8 mouse cellular contexts compared by ENCODE assay signal in the genomic region with DNA sequence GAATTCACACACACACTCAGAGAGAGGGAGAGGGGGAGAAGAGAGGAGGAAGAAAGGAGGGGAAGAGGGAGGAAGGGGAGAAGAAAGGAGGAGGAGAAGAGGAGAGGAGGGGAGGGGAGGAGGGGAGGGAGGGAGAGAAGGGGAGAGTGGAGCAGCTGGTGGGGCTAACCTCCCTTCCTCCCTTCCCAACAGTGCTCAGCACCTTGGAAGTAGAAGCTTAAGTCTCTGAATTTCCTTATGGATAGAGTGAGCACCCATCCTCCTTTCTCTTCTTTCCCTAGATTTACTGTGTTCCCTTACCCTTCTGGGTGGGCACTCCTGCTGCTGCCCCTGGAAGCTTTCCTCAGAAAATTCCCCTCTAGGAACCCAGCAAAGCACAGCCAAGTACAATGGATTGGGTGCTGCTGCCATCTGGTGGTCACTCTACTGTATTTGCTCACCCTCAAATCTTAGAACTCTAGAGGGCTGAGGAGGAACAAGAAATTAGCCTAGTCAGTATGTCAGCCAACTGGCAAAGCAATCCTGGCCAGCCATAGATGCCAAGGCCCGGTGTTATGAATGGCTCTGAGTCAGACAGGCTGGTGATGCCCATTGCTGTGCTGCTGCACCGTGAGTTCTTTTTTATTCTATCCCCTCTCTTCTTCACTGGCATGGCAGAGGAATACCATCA.
DNase-seq lines count a peak whose midpoint lies in the region; ATAC-seq and TF ChIP-seq lines count a peak whose summit lies in the region.
"Not testable (repeated sequence)": the region's sequence is repeated elsewhere in the genome, so short reads cannot be mapped to it uniquely, and the experiment has no call there.

No protein-coding gene starts in this region.

- DNase-seq in adrenal gland, postnatal 10 days, result peak; percentile 35
- DNase-seq in cerebellum, postnatal 14 days, result peak; percentile 48 to 80
- not testable (repeated sequence) for DNase-seq in kidney, postnatal 0 days (ENCODE audit: low spot score); midbrain, embryonic 14.5 days; stomach, postnatal 0 days (ENCODE audit: low spot score)

- not testable (repeated sequence) for H3K27ac ChIP-seq in forebrain, embryonic 15.5 days (replicated peaks); hindbrain, embryonic 12.5 days; kidney, postnatal 0 days; liver, embryonic 16.5 days (ENCODE audit: low read length); midbrain, embryonic 14.5 days (replicated peaks; ENCODE audit: low read depth, low read length); stomach, postnatal 0 days (replicated peaks)

- TF ChIP-seq CTCF in kidney, postnatal 0 days (IDR thresholded peaks at IDR 0.05; ENCODE audit: low read depth), result peak; percentile 21; the same call in 1 of the 2 replicates
- TF ChIP-seq CTCF in stomach, postnatal 0 days (IDR thresholded peaks at IDR 0.05; ENCODE audit: low read depth), result peak; percentile 35; the same call in 1 of the 2 replicates

- not testable (repeated sequence) for H3K4me1 ChIP-seq in forebrain, embryonic 15.5 days; hindbrain, embryonic 12.5 days; kidney, postnatal 0 days (replicated peaks; ENCODE audit: insufficient read depth, low read length); liver, embryonic 16.5 days (ENCODE audit: control insufficient read depth, low read depth, low read length); midbrain, embryonic 14.5 days (ENCODE audit: control insufficient read depth, insufficient read depth, low read length); stomach, postnatal 0 days (replicated peaks; ENCODE audit: control insufficient read depth, insufficient read depth)

- H3K9me3 ChIP-seq in forebrain, embryonic 15.5 days; hindbrain, embryonic 12.5 days (replicated peaks); kidney, postnatal 0 days (replicated peaks; ENCODE audit: low read length); liver, embryonic 16.5 days (replicated peaks; ENCODE audit: control insufficient read depth, low read length); midbrain, embryonic 14.5 days (ENCODE audit: control insufficient read depth, low read length); stomach, postnatal 0 days (ENCODE audit: control insufficient read depth, low read length): not testable (repeated sequence)

- 22% methylated on average over 2 of the region's 2 CpGs for WGBS in forebrain, embryonic 15.5 days
- WGBS in hindbrain, embryonic 12.5 days, result 31% methylated on average over 2 of the region's 2 CpGs
- WGBS in kidney, postnatal 0 days, result 31% methylated on average over 2 of the region's 2 CpGs
- 18% methylated on average over 2 of the region's 2 CpGs for WGBS in liver, embryonic 16.5 days (ENCODE audit: insufficient replicate concordance)
- WGBS in midbrain, embryonic 14.5 days, result 38% methylated on average over 2 of the region's 2 CpGs
- WGBS in stomach, postnatal 0 days, result 25% methylated on average over 2 of the region's 2 CpGs

- not testable (repeated sequence) for H3K9ac ChIP-seq in forebrain, embryonic 15.5 days (replicated peaks); hindbrain, embryonic 12.5 days; kidney, postnatal 0 days (ENCODE audit: low read depth, low read length); liver, embryonic 16.5 days (ENCODE audit: low read depth, low read length); midbrain, embryonic 14.5 days (replicated peaks; ENCODE audit: low read length); stomach, postnatal 0 days (ENCODE audit: low read length)

- not testable (repeated sequence) for H3K4me3 ChIP-seq in forebrain, embryonic 15.5 days; hindbrain, embryonic 12.5 days; kidney, postnatal 0 days (replicated peaks; ENCODE audit: low read depth, low read length); liver, embryonic 16.5 days (ENCODE audit: low read depth, low read length); midbrain, embryonic 14.5 days (replicated peaks; ENCODE audit: low read depth, low read length); stomach, postnatal 0 days (ENCODE audit: low read depth, low read length)

- peak; percentile 95 for ATAC-seq in forebrain, embryonic 15.5 days (replicated peaks)
- ATAC-seq in hindbrain, embryonic 12.5 days (ENCODE audit: low FRiP score), result peak; percentile 78
- not testable (repeated sequence) for ATAC-seq in kidney, postnatal 0 days (replicated peaks; ENCODE audit: low FRiP score, low read depth)
- ATAC-seq in liver, embryonic 16.5 days (ENCODE audit: low read depth), result peak; percentile 41
- peak; percentile 73 for ATAC-seq in midbrain, embryonic 14.5 days (ENCODE audit: low FRiP score, low TSS enrichment)
- ATAC-seq in stomach, postnatal 0 days (ENCODE audit: low FRiP score, low TSS enrichment), result peak; percentile 40; the same call in 1 of the 2 replicates

- H3K36me3 ChIP-seq in forebrain, embryonic 15.5 days; hindbrain, embryonic 12.5 days; kidney, postnatal 0 days (ENCODE audit: insufficient read depth, low read length); liver, embryonic 16.5 days (ENCODE audit: control insufficient read depth, insufficient read depth); midbrain, embryonic 14.5 days (ENCODE audit: control insufficient read depth, insufficient read depth, low read length); stomach, postnatal 0 days (ENCODE audit: control insufficient read depth, insufficient read depth, low read length): not testable (repeated sequence)

- not testable (repeated sequence) for TF ChIP-seq EP300 in stomach, postnatal 0 days (optimal IDR thresholded peaks at IDR 0.05)

- H3K27me3 ChIP-seq in forebrain, embryonic 15.5 days; hindbrain, embryonic 12.5 days; kidney, postnatal 0 days (ENCODE audit: insufficient read depth, low read length); liver, embryonic 16.5 days (ENCODE audit: control insufficient read depth, insufficient read depth, low read depth, low read length); midbrain, embryonic 14.5 days (ENCODE audit: control insufficient read depth, insufficient read depth, low read length); stomach, postnatal 0 days (ENCODE audit: control insufficient read depth, insufficient read depth, low read length): not testable (repeated sequence)

- H3K4me2 ChIP-seq in forebrain, embryonic 15.5 days (replicated peaks); hindbrain, embryonic 12.5 days (replicated peaks); kidney, postnatal 0 days (ENCODE audit: low read length); liver, embryonic 16.5 days (ENCODE audit: low read depth, low read length); midbrain, embryonic 14.5 days (ENCODE audit: low read length); stomach, postnatal 0 days (replicated peaks; ENCODE audit: low read depth): not testable (repeated sequence)
